Comparison of ENCODE assay signal across 10 mouse cellular contexts in the genomic region with DNA sequence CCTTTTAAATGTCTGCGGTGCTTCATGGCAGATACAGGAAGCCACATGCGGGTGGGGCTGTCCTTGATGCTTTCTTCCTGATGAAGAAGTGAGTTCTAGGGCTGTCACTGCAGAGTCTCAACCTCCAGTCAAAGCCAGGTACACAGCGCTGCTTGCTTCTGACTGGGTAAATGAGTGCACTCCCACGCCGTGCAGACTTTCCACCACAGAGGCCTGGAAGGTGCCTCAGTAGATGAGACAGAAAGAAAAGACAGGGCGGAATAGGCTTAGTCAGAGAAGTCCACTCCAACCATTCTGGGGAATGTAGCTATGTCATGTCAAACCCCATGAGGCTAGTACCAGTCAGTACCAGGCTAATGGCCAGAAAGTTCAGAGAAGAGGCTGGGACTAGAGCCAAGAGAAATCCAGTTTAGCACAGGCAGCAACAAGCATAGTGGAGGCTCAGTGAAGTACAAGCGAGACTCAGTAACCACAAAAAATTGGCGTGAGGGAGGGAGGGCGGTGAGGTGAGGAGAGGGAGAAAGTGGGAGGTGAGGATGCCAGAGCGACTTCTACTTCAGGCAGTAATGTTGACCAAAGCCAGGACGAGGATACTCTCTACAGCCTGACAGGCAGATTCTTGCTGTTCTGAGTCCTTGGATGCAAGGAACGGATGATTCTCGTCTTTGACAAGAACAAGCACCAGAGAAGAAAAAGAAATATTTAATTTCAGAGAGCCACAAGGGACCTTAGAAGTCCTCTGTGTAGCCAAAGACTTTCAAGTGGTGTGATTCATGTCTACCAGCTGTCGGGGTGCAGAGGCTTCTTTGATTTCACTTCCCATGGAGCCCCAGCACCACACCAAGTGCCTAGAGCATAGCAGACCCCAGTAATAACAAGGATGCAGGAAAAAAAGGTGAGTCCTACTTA.
DNase-seq lines count a peak whose midpoint lies in the region; ATAC-seq and TF ChIP-seq lines count a peak whose summit lies in the region.
"Had no signal": no experiment of that assay in that cellular context is flagged by ENCODE, and none has a peak within 500 bp of the region (broad histone marks: within the 10 kb centered on the region; RNA-seq: fewer than 3 reads in every experiment).

No protein-coding gene starts in this region.

- peak; percentile 51 for DNase-seq in forebrain, embryonic 14.5 days (ENCODE audit: low spot score)
- no peak for DNase-seq in forebrain, embryonic 11.5 days (ENCODE audit: low spot score)
- peak; percentile 74 for DNase-seq in lung, embryonic 14.5 days
- DNase-seq in thymus, postnatal 25 days: peak; percentile 59
- no peak for DNase-seq in gastrocnemius, postnatal 10 days

- no peak overlapping the region for H3K27ac ChIP-seq in forebrain, embryonic 14.5 days (ENCODE audit: low read depth, low read length)
- no peak overlapping the region for H3K27ac ChIP-seq in forebrain, embryonic 11.5 days (ENCODE audit: low read depth, low read length)
- H3K27ac ChIP-seq in midbrain, embryonic 16.5 days (ENCODE audit: low read length): no peak overlapping the region
- no peak overlapping the region for H3K27ac ChIP-seq in midbrain, embryonic 13.5 days
- H3K27ac ChIP-seq in heart, embryonic 16.5 days (ENCODE audit: low read length): no peak overlapping the region
- H3K27ac ChIP-seq in lung, embryonic 14.5 days (ENCODE audit: low read depth): peak overlapping the region; percentile 63; the same call in 1 of the 2 replicates
- H3K27ac ChIP-seq: midbrain, embryonic 12.5 days had no signal

- H3K4me3 ChIP-seq in forebrain, embryonic 14.5 days (ENCODE audit: low read depth, low read length): no peak overlapping the region
- H3K4me3 ChIP-seq in forebrain, embryonic 11.5 days (ENCODE audit: low read depth, low read length): no peak overlapping the region
- H3K4me3 ChIP-seq in midbrain, embryonic 16.5 days (ENCODE audit: low read depth, low read length): no peak overlapping the region
- H3K4me3 ChIP-seq in midbrain, embryonic 13.5 days (replicated peaks): no peak overlapping the region
- H3K4me3 ChIP-seq in heart, embryonic 16.5 days (ENCODE audit: low read length): no peak overlapping the region
- no peak overlapping the region for H3K4me3 ChIP-seq in lung, embryonic 14.5 days (ENCODE audit: low read depth, low read length)
- H3K4me3 ChIP-seq: erythroblast, embryonic 14.5 days; midbrain, embryonic 12.5 days had no signal

- H3K4me1 ChIP-seq in forebrain, embryonic 14.5 days (ENCODE audit: control insufficient read depth, insufficient read depth, low read length): no peaks in the 10 kb centered on the region; the same call in 1 of the 2 replicates
- H3K4me1 ChIP-seq in forebrain, embryonic 11.5 days (replicated peaks; ENCODE audit: control insufficient read depth, insufficient read depth, low read length): no peaks in the 10 kb centered on the region
- H3K4me1 ChIP-seq in midbrain, embryonic 16.5 days (ENCODE audit: control insufficient read depth, insufficient read depth, low read length): no peaks in the 10 kb centered on the region
- no peaks in the 10 kb centered on the region for H3K4me1 ChIP-seq in midbrain, embryonic 13.5 days (replicated peaks)
- peaks cover 8% of the 10 kb centered on the region; the same call in 1 of the 2 replicates for H3K4me1 ChIP-seq in heart, embryonic 16.5 days (ENCODE audit: control insufficient read depth, insufficient read depth, low read length)
- H3K4me1 ChIP-seq in lung, embryonic 14.5 days (ENCODE audit: insufficient read depth): no peaks in the 10 kb centered on the region
- H3K4me1 ChIP-seq: midbrain, embryonic 12.5 days had no signal

- no peak overlapping the region for H3K9ac ChIP-seq in forebrain, embryonic 14.5 days (ENCODE audit: low read length)
- H3K9ac ChIP-seq in forebrain, embryonic 11.5 days (ENCODE audit: low read length): no peak overlapping the region
- H3K9ac ChIP-seq in midbrain, embryonic 16.5 days (ENCODE audit: low read depth, low read length): no peak overlapping the region
- H3K9ac ChIP-seq in midbrain, embryonic 13.5 days (replicated peaks): no peak overlapping the region
- H3K9ac ChIP-seq in heart, embryonic 16.5 days (ENCODE audit: low read length): no peak overlapping the region
- H3K9ac ChIP-seq in lung, embryonic 14.5 days: no peak overlapping the region
- H3K9ac ChIP-seq: midbrain, embryonic 12.5 days had no signal

- no peaks in the 10 kb centered on the region for H3K9me3 ChIP-seq in forebrain, embryonic 14.5 days (replicated peaks; ENCODE audit: control insufficient read depth, low read length)
- H3K9me3 ChIP-seq in forebrain, embryonic 11.5 days (ENCODE audit: control insufficient read depth, low read length): no peaks in the 10 kb centered on the region
- H3K9me3 ChIP-seq in midbrain, embryonic 16.5 days (replicated peaks; ENCODE audit: control insufficient read depth, low read length, poor library complexity, severe bottlenecking): no peaks in the 10 kb centered on the region
- no peaks in the 10 kb centered on the region for H3K9me3 ChIP-seq in midbrain, embryonic 13.5 days
- H3K9me3 ChIP-seq in heart, embryonic 16.5 days (replicated peaks; ENCODE audit: control insufficient read depth, low read length): no peaks in the 10 kb centered on the region
- H3K9me3 ChIP-seq in lung, embryonic 14.5 days (ENCODE audit: low read depth, low read length): no peaks in the 10 kb centered on the region
- H3K9me3 ChIP-seq: midbrain, embryonic 12.5 days had no signal

- peak; percentile 30; the same call in 1 of the 2 replicates for TF ChIP-seq CTCF in lung, embryonic 14.5 days (IDR thresholded peaks at IDR 0.05; ENCODE audit: low read depth)

- WGBS in forebrain, embryonic 14.5 days: 83% methylated on average over 14 of the region's 14 CpGs
- WGBS in forebrain, embryonic 11.5 days: 86% methylated on average over 14 of the region's 14 CpGs
- WGBS in midbrain, embryonic 16.5 days: 83% methylated on average over 14 of the region's 14 CpGs
- WGBS in midbrain, embryonic 13.5 days: 87% methylated on average over 14 of the region's 14 CpGs
- WGBS in heart, embryonic 16.5 days: 56% methylated on average over 14 of the region's 14 CpGs
- WGBS in lung, embryonic 14.5 days: 51% methylated on average over 14 of the region's 14 CpGs

- H3K36me3 ChIP-seq in forebrain, embryonic 14.5 days (ENCODE audit: control insufficient read depth, insufficient read depth, low read length): no peaks in the 10 kb centered on the region
- no peaks in the 10 kb centered on the region for H3K36me3 ChIP-seq in forebrain, embryonic 11.5 days (ENCODE audit: control insufficient read depth, insufficient read depth, low read length)
- no peaks in the 10 kb centered on the region for H3K36me3 ChIP-seq in midbrain, embryonic 16.5 days (ENCODE audit: control insufficient read depth, insufficient read depth, low read length)
- no peaks in the 10 kb centered on the region for H3K36me3 ChIP-seq in midbrain, embryonic 13.5 days
- H3K36me3 ChIP-seq in heart, embryonic 16.5 days (ENCODE audit: control insufficient read depth, insufficient read depth): no peaks in the 10 kb centered on the region
- no peaks in the 10 kb centered on the region for H3K36me3 ChIP-seq in lung, embryonic 14.5 days (ENCODE audit: insufficient read depth)
- H3K36me3 ChIP-seq: midbrain, embryonic 12.5 days had no signal

- no peak overlapping the region for H3K4me2 ChIP-seq in forebrain, embryonic 14.5 days (ENCODE audit: low read length)
- H3K4me2 ChIP-seq in forebrain, embryonic 11.5 days (ENCODE audit: low read depth, low read length, severe bottlenecking): no peak overlapping the region
- no peak overlapping the region for H3K4me2 ChIP-seq in midbrain, embryonic 16.5 days (ENCODE audit: low read length)
- no peak overlapping the region for H3K4me2 ChIP-seq in midbrain, embryonic 13.5 days (replicated peaks)
- no peak overlapping the region for H3K4me2 ChIP-seq in heart, embryonic 16.5 days (ENCODE audit: low read depth, low read length)
- H3K4me2 ChIP-seq in lung, embryonic 14.5 days: no peak overlapping the region
- H3K4me2 ChIP-seq: midbrain, embryonic 12.5 days had no signal

- no peak for ATAC-seq in forebrain, embryonic 14.5 days
- ATAC-seq in forebrain, embryonic 11.5 days (replicated peaks; ENCODE audit: low FRiP score): no peak
- ATAC-seq in midbrain, embryonic 16.5 days: 0 out of 2 replicates have a peak, but pooled peaks have one; percentile 39
- ATAC-seq in midbrain, embryonic 13.5 days: no peak
- 0 out of 2 replicates have a peak, but pooled peaks have one; percentile 28 for ATAC-seq in heart, embryonic 16.5 days (replicated peaks; ENCODE audit: extremely low read depth, insufficient read depth, low FRiP score)
- peak; percentile 82 for ATAC-seq in lung, embryonic 14.5 days (ENCODE audit: insufficient read depth)

- no peaks in the 10 kb centered on the region for H3K27me3 ChIP-seq in forebrain, embryonic 14.5 days (replicated peaks; ENCODE audit: control insufficient read depth, insufficient read depth, low read length)
- no peaks in the 10 kb centered on the region for H3K27me3 ChIP-seq in forebrain, embryonic 11.5 days (ENCODE audit: control insufficient read depth, insufficient read depth, low read length)
- H3K27me3 ChIP-seq in midbrain, embryonic 16.5 days (ENCODE audit: control insufficient read depth, insufficient read depth, low read depth, low read length): no peaks in the 10 kb centered on the region
- no peaks in the 10 kb centered on the region for H3K27me3 ChIP-seq in midbrain, embryonic 13.5 days
- H3K27me3 ChIP-seq in heart, embryonic 16.5 days (ENCODE audit: control insufficient read depth, insufficient read depth, low read length): no peaks in the 10 kb centered on the region
- H3K27me3 ChIP-seq in lung, embryonic 14.5 days (ENCODE audit: insufficient read depth, low read length): no peaks in the 10 kb centered on the region
- H3K27me3 ChIP-seq: midbrain, embryonic 12.5 days had no signal

Comparison
In these comparisons a context has a peak if more than half of its experiments do, and no peak if none do; other contexts are left out.
1. ATAC-seq: peak in midbrain, embryonic 16.5 days (single experiment), heart, embryonic 16.5 days (single experiment) and lung, embryonic 14.5 days (single experiment); none in forebrain, embryonic 14.5 days (single experiment), forebrain, embryonic 11.5 days (single experiment) and midbrain, embryonic 13.5 days (single experiment).
2. DNase-seq: peak in forebrain, embryonic 14.5 days (single experiment), lung, embryonic 14.5 days (single experiment) and thymus, postnatal 25 days (single experiment); none in forebrain, embryonic 11.5 days (single experiment) and gastrocnemius, postnatal 10 days (single experiment).